Mouse (Mus musculus) cerebellum, postnatal 25 days (tissue): ENCODE data around the gene Gstm5.
"Not testable (repeated sequence)": the region's sequence is repeated elsewhere in the genome, so short reads cannot be mapped to it uniquely, and the experiment has no call there.

Source experiments
- DNase-seq, 2 experiments: peaks; one replicate each; pipeline ENCODE4 v3.0.0; 2021; ENCODE audit warnings: mixed read lengths in 2 of 2

The Gstm5 gene

DNA sequence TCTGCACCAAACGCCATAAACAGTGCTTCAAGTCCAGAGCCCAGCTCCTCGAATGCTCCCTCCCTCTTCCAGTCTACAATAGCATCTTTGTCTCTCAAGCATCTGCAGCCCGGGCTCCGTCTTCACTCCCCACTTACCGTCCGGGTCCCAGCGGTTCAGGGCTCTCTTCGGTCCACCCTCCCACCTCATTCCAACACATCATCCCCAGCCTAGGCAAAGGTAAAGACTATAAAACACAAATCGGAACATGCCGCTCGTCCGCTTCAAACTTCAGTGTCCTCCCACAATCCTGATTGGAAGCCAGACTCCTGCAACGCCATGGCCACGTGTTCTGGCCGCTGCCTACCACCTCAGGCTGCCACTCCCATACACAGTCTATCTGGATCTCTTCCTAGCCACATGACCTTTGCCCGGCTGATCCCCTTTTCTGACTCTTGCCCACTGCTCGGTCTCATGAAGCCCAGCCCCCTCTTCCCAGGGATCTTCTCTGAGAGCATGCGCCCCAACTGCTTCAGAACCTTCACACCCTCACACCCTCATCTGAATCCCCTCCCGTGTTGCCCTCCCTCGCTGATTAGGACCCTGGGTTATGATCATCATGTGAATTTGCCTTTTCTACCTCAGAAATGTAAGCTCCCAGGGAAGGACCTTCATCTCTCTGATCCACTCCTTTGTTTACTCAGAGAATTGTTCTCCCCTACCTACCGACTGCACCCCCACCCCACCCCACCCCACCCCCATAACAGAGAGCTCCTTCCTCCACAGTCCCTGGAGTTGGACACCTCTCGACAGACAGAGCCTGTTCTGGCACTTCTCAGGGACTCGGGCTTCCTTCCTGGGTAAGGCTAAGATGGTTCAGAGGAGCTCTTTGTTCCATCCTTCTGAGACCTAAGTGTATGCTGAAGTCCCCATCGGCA, 22.0 kb upstream of the Gstm5 start:
- no peak for DNase-seq

DNA sequence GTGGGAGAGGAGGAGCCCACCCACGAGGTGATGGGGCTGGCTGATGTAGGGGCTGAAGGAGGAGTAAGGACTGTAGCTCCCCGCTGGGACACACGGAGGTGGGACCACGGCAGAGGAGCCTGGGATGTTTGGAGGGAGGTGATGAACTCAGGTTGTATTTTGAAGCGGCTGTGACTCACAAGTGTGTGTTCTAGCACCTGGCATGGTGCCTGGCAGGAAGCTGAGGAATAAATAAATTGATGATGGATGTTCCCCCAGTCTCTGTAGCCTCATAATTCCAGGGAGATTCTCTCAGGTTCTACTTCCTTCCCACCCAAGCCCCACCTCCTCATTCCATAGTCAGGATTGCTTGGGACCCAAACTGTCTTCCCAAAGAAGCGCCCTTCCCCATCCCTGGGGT, 20.4 kb upstream of the Gstm5 start:
- no peak for DNase-seq

DNA sequence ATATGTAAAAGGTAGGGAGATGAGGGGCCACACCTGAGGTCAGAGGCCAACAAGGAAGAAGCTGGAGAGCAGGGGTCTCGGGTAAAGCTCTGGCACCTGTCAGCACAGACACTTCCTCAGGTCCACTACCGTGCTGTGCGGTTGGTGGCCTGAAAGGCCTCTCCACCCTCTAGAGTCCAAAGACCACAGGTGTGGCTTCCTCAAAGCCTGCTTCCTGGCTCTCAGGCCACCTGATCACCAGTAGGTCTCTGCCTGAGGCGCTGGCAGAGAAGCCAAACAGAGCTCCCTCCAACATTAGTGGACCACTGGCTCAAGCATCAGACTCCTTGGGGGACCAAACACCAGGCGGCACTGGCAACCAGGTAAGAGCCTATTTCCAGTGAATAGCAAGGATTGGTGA, 18.6 kb upstream of the Gstm5 start, which contains the start of gene Eps8l3:
Gene Eps8l3 (plus strand): TSS at position 225 of the 400 bp plus-strand sequence.
- DNase-seq, result no peak

DNA sequence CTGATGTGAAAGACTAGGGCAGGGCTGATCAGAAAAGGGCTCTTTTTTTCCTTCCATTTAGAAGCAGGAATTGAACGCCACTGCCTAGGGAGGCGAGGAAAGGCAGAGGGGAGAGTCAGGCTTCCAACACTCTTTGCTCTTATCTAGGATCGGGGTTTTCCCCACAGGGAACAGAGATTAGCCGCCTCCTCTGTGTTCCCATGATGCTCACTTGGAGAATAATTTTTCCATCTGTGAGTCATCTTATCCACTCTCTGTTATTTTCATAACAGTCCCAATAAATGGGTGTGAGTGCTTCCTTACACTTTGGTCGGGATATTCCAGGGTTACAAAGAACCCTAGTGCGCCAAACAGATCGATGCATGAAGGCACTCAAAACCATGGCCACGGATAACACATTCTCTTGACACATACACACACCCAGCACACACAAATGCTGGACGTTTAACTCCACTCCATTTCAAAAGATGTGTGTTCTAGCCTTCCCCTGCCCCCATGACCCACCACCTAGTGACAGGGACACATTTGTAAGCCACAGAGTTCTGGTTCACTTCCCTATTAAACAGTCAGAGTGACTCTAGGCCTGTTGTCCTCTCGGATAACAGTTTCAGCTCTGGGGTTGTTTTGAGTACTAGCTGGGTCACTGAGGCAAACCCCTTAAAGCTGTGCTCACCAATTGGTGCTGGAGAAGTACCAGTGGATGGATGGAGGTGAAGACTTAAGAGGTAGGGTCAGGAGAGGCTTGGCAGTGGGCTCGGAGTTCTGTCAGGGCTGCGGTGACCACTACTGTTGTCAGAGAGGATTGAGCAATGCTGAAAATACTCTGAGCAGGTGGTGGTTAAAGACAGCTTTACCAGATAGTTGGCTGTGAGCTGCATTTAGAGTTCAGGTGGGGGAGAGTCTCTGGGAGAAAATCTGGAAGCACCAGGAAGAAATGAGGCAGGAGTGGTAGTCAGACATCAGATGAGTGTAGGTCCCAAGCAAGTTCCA, 17.6 kb upstream of the Gstm5 start:
- no peak for DNase-seq

DNA sequence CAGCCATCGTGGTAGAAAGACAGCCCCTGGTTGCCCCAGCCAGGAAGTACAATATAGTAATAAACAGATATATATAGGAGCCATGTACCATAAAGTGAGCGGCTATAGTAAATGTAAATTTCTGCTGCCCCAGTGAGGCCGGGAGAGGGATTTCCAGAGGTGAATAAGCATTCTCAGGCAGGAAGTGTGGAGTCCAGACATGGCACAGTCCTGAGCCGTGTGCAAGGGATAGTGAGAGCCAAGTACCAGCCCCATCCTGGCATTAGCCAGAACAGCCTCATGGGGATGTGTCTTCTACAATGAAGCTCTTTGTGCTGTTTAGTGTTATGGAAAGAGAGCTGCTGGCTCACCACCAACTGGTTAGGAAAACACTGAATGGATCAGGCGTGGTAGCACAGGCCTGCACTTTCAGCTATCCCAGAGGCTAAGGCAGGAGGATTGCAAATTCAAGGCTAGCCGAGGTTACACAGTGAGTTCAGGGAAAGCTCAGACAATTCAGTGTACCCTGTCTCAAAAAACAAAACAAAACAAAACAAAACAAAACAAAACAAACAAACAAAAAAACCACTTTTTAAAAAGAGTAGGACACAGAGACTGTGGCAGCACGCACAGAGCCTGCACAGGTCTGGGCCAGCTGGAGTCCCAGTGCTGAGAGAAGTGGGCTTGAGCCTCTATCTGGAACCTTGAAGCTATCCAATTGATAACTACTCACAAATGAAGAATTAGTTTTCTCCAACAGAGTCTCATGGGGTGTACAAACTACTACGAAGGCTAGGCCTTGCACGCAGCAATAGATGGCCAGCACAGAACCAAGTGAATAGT, 7.7 kb upstream of the Gstm5 start:
- DNase-seq, result peak in 1 of 2 experiments; percentile 30

DNA sequence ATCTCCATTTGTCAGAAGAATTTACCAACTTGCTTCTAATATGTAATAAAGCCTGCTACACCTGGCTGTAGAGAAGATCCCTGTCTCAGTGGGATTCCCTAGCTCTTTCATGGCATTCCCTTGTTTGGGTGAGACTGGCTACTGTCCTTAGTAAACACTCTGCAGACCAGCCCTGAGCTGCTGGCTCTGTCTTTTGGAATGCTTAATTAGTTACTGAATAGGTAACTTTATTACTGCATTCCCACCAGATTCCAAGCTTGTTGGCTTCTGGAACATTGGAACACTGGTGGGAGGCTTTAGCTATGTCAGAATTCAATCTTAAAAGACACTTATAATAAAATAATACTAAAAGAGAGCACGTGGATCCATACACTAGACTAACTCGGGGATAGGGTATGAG, 6.4 kb upstream of the Gstm5 start:
- DNase-seq, result not testable (repeated sequence)

DNA sequence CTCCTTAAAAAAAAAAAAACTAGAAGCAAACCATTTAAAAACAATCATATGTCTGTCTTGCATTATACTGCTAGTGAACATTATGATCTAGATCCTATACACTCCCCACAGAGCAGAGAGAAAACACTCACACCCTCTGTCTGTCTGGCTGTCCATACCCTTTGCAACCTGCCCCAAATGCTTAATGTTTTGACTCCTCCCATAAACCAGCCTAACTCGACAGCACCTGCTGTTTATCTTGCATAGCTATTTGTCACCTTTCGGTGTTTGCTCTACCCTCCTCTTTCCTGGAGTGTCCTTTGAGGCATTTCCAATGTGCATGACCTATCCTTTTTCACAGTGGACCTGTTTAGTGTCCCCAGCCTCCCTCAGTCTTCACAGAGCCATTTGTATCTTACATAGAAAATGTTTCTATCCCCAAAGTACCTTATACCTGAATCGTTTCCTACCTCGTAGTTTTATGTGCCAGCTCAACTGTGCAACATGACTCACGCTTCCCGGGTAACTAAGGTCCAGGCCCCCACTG, 364 bp upstream of the Gstm5 start:
- DNase-seq, result no peak

DNA sequence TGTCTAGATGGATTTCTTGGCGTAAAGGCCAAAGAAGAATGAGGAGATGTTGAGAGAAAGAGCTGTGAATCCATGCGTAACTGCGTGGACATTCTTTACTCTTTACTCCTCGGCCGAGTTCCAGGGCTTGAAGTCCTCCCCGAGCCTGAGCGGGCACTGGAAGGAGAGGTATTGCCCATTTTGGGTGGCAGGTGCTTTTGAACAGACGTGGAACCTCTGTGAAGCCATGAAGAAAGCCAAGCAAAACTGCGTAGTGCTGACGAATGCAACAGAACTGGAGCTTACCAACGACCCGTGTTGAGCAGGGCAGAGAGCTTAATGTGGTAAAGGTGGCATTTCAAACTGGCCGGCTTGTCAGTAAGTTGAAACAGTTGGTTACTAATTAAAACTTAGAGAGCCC, 3.1 kb downstream of the Gstm5 start:
- no peak for DNase-seq

DNA sequence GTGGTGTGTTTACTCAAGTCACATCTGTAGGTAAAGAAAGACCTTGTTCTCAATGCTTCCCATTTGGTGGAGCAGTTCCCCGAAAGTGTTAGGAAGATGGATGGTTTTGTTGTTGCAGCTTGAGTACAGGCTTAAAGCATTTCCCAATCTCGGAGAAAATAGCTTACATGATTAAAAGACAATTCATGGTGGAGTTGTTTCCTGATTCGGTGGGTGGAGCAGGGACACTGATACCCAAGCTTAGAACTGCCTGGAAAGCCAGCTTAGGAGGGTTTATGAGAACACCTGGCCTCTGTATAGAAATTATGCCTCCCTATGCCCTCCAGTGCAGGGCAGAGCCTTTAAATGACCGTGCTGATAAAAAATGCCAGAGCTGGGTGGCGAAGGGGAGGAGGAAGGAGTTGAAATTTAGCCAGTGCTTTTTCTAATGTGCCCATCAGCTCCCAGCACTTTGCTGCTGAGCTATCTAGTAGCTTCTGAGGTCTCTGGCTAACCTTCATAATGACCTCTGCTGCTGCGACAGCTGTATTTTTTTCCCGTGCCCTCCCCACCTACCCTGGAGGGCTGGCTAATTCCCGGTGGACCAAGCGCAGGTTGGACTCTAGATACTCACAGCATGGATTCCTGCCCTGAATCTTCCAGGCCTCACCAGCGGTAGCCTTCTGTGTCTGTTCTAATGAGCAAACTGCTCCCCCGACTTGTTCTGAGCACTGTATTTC, 5.5 kb downstream of the Gstm5 start:
- DNase-seq, result no peak

DNA sequence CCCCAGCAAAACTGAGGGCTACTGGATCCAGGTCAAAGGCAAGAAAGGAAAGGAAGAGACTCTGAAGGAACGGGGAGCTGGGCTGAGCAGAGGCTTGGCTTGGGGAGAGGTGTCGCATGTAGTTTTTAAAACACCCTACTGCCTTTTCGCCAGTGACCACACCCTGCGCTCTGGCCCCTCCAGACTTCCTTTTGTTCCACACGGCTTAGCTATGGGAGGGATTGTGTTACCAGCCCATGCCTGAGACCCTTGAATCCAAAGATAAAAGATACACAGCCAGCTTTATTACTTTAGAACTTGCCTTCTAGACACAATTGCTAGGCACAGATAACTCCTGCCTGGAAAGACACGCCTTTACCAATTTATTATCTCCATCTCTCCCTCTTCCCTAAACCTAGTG, 10.3 kb downstream of the Gstm5 start:
- no peak for DNase-seq

DNA sequence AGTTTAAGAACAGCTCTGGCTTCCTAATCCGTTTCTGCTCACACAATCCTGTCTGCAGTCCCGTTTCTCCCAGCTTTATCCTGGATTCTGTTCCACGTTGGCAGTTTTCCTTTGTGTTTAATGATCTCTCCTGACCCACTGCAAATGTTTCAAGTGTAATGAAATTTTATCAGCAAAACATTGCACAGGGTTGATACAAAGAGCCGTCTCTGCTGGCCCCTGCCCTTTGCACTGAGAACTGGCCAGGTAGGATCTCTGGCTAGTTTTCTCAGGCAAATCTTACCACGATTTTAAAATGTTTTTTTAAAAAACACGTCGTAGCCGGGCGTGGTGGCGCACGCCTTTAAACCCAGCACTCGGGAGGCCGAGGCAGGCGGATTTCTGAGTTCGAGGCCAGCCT, 21.1 kb downstream of the Gstm5 start:
- DNase-seq, result no peak

DNA sequence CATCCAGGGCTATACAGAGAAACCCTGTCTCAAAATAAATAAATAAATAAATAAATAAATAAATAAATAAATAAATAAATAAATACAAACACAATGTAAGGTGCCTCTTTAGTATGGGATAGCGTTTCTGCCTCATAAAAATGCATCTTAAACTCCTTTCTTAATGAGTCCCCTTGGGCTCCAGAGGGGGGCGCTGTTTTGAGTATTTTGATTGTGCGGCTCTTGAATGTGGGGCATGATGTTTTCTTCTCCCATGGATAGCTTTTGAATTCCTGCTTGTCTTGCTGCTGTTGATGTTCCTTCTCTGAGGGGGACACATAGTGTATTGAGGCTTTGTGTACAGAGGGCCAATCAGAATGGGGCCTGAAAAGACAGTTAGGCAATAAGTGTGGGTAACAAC, 21.5 kb downstream of the Gstm5 start:
- no peak for DNase-seq

DNA sequence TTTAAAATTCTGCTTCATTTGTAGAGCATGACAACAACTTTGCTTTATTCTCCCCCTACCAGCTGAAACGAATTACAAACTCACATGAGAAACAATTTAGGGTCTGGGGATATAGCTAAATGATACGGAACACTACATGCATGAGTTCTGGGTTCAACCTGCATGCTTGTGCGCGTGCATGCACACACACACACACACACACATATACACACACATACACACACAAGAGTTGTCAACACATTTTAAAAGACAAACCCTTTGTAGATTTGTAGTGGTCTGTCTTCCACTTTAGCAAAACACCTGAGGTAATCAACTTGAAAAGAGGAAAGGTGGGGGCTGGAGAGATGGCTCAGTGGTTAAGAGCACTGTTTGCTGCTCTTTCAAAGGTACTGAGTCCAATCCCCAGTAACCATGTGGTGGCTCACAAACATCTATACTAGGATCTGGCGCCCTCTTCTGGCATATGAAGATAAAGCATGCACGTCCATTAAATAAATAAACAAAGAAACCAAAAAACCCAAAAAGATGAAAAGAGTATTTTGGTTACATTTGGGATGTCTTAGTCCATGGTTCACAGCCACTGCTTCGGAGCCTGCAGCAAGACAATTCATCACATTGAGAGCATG, 22.3 kb downstream of the Gstm5 start:
- DNase-seq, result peak; percentile 36 to 73

DNA sequence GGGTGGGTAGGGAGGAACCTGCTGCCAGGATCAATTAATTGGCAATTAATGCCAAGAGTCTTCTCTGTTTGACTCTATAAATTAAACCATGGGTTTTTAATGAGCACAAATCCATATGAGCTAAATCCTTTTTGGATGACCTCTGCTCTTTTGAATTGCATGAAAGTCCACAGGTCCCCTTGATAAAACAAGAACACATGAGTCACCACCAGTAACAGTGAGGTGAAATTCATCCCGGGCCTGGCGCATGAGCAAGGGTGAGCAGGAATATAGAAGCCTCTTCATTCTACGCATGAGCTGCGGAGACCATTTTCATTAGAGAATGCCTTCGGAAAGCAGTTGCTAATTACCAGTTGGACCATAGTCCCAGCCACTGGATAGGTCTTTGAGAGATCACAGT, 24.7 kb downstream of the Gstm5 start:
- no peak for DNase-seq

DNA sequence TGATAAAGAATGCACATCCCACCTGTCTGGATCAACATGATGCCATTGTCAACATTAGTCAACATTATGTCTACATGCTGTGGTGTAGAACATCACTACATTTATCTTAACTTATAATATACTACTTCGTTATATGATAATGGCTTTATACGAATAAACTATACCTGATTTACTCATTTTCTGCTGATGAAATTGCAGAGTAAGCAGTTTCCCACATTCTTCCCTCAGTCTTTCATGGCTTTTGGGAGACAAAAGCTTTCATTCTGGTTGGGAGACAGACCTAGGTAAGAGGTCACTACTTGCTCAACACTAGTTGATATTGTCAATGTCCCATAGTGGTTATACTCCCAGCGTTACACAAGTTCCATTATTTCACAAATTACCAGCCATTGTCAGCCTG, 29.7 kb downstream of the Gstm5 start:
- DNase-seq, result no peak

DNA sequence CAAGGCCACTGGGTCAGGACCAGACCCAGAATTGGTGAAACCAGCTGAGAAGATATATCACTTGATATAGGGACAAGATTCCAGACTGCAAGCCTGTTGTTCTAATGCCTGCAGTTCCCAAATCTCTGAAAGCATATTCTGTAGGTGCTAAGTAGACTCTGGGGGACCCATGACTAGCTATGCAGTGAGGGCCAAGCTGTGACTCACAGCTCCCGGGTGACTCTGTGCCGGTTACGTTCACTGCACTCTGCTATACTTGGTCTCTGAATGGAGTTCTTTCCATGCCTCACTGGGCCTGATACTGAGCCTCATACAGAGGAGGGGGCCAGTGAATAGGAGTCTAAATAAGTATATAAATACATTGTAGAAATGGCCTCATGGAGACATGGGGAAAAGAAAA, 32.2 kb downstream of the Gstm5 start:
- DNase-seq, result no peak

DNA sequence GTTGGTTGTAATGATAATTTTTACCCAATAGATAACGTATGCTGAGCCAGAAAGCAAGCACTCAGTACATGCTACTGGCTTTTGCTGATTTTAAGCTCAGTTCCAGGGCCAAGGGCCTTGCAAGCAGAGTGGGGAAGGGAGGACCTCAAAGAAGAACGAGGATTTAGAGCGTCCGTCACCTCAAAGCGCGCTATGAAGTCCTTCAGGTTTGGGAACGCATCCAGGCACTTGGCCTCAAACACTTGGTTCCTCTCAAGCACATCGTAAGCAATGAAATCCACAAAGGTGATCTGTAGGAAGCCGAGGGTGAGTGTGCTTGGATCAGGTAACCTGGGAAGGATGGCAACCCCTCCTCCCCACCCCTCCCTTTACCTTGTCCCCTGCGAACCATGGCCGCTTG, 33.1 kb downstream of the Gstm5 start:
- no peak for DNase-seq

DNA sequence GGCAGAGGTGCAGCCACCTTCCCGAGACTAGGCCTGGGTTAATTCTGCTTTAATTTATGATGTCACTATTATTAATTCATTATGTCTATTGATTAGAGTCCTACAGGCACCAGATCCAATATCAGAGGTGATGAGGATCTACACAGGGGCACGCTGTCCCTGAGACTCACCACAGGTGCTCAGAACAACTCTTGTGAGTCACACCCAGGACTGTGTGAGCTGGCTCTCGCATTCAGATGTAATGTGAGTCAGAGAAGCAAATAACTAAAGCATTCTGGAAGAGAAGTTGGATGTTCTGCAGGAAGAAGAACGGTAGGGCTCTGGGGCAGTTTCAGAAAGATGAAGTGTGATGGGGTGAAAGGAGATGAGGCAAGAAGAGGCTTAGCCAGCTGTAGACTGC, 33.6 kb downstream of the Gstm5 start:
- DNase-seq, result no peak

DNA sequence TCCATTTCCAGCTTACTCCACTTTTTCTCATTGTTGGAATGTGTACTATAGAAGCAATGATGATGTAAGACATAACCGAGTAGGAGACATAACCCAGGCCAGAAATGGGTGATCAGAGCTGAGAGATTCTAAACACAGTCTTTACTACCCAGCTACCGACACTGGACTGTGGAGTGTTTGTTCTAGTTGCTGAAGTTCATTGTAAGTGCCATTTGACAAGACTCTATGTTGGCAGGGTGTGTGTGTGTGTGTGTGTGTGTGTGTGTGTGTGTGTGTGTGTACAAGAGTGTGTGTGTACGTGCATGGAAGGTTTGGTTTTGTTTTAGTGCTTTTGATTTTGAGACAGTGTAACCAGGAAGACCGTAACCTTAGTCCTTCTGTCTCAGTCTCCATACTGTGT, 34.1 kb downstream of the Gstm5 start:
- DNase-seq, result no peak

DNA sequence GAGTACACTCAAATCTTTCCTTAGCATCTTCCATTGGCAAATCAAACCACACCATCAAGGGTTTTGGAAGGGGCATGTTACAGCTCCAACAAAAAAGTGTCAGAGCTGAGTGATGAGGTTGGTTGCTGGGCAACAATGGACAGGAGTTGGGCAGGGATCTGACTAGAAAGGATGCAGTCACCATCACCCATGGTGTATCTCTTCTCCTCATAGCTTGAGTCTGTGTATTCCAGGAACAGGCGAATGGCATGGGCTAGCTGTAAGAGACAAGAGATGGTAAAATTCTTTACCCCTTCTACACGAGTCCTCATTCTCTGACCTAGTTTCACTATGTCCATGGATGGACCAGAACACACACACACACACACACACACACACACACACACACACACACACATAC, 35.5 kb downstream of the Gstm5 start:
- no peak for DNase-seq

DNA sequence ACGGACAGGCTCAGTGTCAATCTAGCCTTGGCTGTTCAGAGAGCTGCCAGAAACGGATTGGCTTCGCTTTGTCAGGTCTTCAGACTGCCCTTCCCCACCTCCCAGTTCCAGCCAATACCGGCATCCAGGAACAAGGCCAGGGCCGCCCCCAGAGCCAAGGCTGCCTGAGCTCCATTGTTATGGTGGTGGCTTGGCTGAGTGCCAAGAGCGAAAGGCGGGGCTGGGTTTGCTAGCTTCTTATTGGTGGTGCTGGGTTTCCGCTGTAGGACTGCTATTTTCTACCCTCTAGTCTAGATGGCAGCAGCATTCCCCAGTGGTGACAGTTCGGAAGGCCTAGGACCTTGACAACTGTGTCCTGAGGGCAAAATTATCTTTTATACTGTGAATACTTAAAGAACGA, 36.0 kb downstream of the Gstm5 start, which contains the start of gene Gstm7:
Gene Gstm7 (minus strand): TSS at position 148 of the 400 bp plus-strand sequence.
- DNase-seq, result peak; percentile 95 to 96
